Mouse (Mus musculus): ENCODE measurements around the gene Rngtt. TPM values are rescaled to one million over a fixed set of nuclear protein-coding genes. Genes with fewer than 3 reads are reported as not detected.
A peak's percentile ranks its signal among the peaks of the same experiment; 100 is the strongest.
"Not testable (repeated sequence)": the region's sequence is repeated elsewhere in the genome, so short reads cannot be mapped to it uniquely, and the experiment has no call there.

The Rngtt gene
- polyA plus RNA-seq, 1 experiment from 2014 or later: 29.9 TPM

GRCm38 (mm10) chr4:33289106-33289650 lies 20.9 kb upstream of the Rngtt start:
- Histone ChIP-seq H3K36me3 (no peaks in the 10 kb centered on the region), H3K9me3 (no peaks in the 10 kb centered on the region), H3K27me3 (no peaks in the 10 kb centered on the region), H3K4me1 (peaks cover 20% of the 10 kb centered on the region), H3K4me3 (peak overlapping the region; percentile 37), H3K4me2 (replicated peaks) (peak overlapping the region; percentile 59), H3K27ac (peak overlapping the region; percentile 70), H3K9ac (peak overlapping the region; percentile 53)
- WGBS: 77% methylated on average over 12 of the region's 12 CpGs
- no peak for ATAC-seq (ENCODE audit: low FRiP score, low read depth)

GRCm38 (mm10) chr4:33290002-33290401 lies 20.1 kb upstream of the Rngtt start, which contains the start of gene Pnrc1:
Gene Pnrc1, minus strand, starts transcription at chr4:33290163.
- ATAC-seq (ENCODE audit: low FRiP score, low read depth): peak; percentile 96

GRCm38 (mm10) chr4:33290878-33291277 lies 19.2 kb upstream of the Rngtt start:
- Histone ChIP-seq H3K4me3 (no peak overlapping the region), H3K4me2 (replicated peaks) (no peak overlapping the region), H3K4me1 (peaks cover 20% of the 10 kb centered on the region), H3K9ac (no peak overlapping the region), H3K27me3 (no peaks in the 10 kb centered on the region), H3K9me3 (no peaks in the 10 kb centered on the region), H3K36me3 (no peaks in the 10 kb centered on the region), H3K27ac (peak overlapping the region; percentile 67; the same call in 1 of the 2 replicates)
- ATAC-seq (ENCODE audit: low FRiP score, low read depth): no peak
- 61% methylated on average over 4 of the region's 4 CpGs for WGBS

More at GRCm38 (mm10) chr4:33290002-33290401, 20.1 kb upstream of the Rngtt start, which contains the start of gene Pnrc1:
- peak within 1 kb of the TSS; percentile 53 for H3K9ac ChIP-seq
- no peaks in the 10 kb centered on the region for H3K36me3 ChIP-seq
- H3K27me3 ChIP-seq: no peaks in the 10 kb centered on the region
- H3K9me3 ChIP-seq: no peaks in the 10 kb centered on the region
- WGBS: 32% methylated on average over 3 of the region's 3 CpGs
- peaks cover 20% of the 10 kb centered on the region for H3K4me1 ChIP-seq
- peak within 1 kb of the TSS; percentile 37 for H3K4me3 ChIP-seq
- peak within 1 kb of the TSS; percentile 59 for H3K4me2 ChIP-seq (replicated peaks)
- peak within 1 kb of the TSS; percentile 70 for H3K27ac ChIP-seq

- no peak overlapping the region for H3K27ac ChIP-seq
- H3K4me2 ChIP-seq (replicated peaks): peak overlapping the region; percentile 32; the same call in 1 of the 2 replicates
- no peaks in the 10 kb centered on the region for H3K36me3 ChIP-seq
- H3K9me3 ChIP-seq: no peaks in the 10 kb centered on the region
- peaks cover 20% of the 10 kb centered on the region for H3K4me1 ChIP-seq
- WGBS: 21% methylated on average over 16 of the region's 16 CpGs
- no peak for ATAC-seq (ENCODE audit: low FRiP score, low read depth)
- no peaks in the 10 kb centered on the region for H3K27me3 ChIP-seq
- H3K9ac ChIP-seq: no peak overlapping the region
- H3K4me3 ChIP-seq: no peak overlapping the region
Measured at GRCm38 (mm10) chr4:33292409-33293370, 17.4 kb upstream of the Rngtt start.

GRCm38 (mm10) chr4:33300891-33301665 lies 9.0 kb upstream of the Rngtt start:
- not testable (repeated sequence) for H3K4me3 ChIP-seq; H3K36me3 ChIP-seq; H3K4me1 ChIP-seq; H3K9me3 ChIP-seq; H3K9ac ChIP-seq; H3K27me3 ChIP-seq; H3K27ac ChIP-seq; H3K4me2 ChIP-seq (replicated peaks); ATAC-seq (ENCODE audit: low FRiP score, low read depth)
- WGBS: 77% methylated on average over 6 of the region's 6 CpGs

- no peak overlapping the region for H3K4me2 ChIP-seq (replicated peaks)
Measured at GRCm38 (mm10) chr4:33303057-33303456, 7.1 kb upstream of the Rngtt start.

GRCm38 (mm10) chr4:33307146-33307545 lies 3.0 kb upstream of the Rngtt start:
- 72% methylated on average over 4 of the region's 4 CpGs for WGBS
- no peaks in the 10 kb centered on the region for H3K36me3 ChIP-seq
- H3K4me1 ChIP-seq: peaks cover 12% of the 10 kb centered on the region; the same call in 1 of the 2 replicates
- H3K4me3 ChIP-seq: no peak overlapping the region
- no peaks in the 10 kb centered on the region for H3K27me3 ChIP-seq
- no peaks in the 10 kb centered on the region for H3K9me3 ChIP-seq
- no peak overlapping the region for H3K9ac ChIP-seq
- H3K27ac ChIP-seq: no peak overlapping the region
- no peak for ATAC-seq (ENCODE audit: low FRiP score, low read depth)
- no peak overlapping the region for H3K4me2 ChIP-seq (replicated peaks)

More at GRCm38 (mm10) chr4:33303057-33303456, 7.1 kb upstream of the Rngtt start:
- H3K9me3 ChIP-seq: no peaks in the 10 kb centered on the region
- 82% methylated on average over 1 of the region's 1 CpGs for WGBS
- H3K27me3 ChIP-seq: no peaks in the 10 kb centered on the region
- no peaks in the 10 kb centered on the region for H3K36me3 ChIP-seq
- H3K9ac ChIP-seq: no peak overlapping the region
- no peak for ATAC-seq (ENCODE audit: low FRiP score, low read depth)
- no peak overlapping the region for H3K4me3 ChIP-seq
- no peak overlapping the region for H3K27ac ChIP-seq
- no peaks in the 10 kb centered on the region for H3K4me1 ChIP-seq

- peak overlapping the region; percentile 82 for H3K4me3 ChIP-seq
- H3K4me1 ChIP-seq: peaks cover 12% of the 10 kb centered on the region; the same call in 1 of the 2 replicates
- peak overlapping the region; percentile 81 for H3K9ac ChIP-seq
- H3K27me3 ChIP-seq: no peaks in the 10 kb centered on the region
- H3K9me3 ChIP-seq: no peaks in the 10 kb centered on the region
- H3K4me2 ChIP-seq (replicated peaks): peak overlapping the region; percentile 82
- no peaks in the 10 kb centered on the region for H3K36me3 ChIP-seq
- no peak for ATAC-seq (ENCODE audit: low FRiP score, low read depth)
- H3K27ac ChIP-seq: 0 out of 2 replicates have a peak overlapping the region, but pooled peaks have one; percentile 55
- WGBS: 19% methylated on average over 12 of the region's 12 CpGs
Measured at GRCm38 (mm10) chr4:33310840-33311437, 828 bp downstream of the Rngtt start.

- H3K9ac ChIP-seq; H3K9me3 ChIP-seq; H3K4me3 ChIP-seq; H3K36me3 ChIP-seq; H3K4me2 ChIP-seq (replicated peaks); ATAC-seq (ENCODE audit: low FRiP score, low read depth); H3K27me3 ChIP-seq; H3K27ac ChIP-seq: not testable (repeated sequence)
- peaks cover 12% of the 10 kb centered on the region; the same call in 1 of the 2 replicates for H3K4me1 ChIP-seq
- WGBS: over 99% methylated on average over 7 of the region's 8 CpGs
Measured at GRCm38 (mm10) chr4:33314150-33314549, 4.0 kb downstream of the Rngtt start.

GRCm38 (mm10) chr4:33315840-33316239 lies 5.7 kb downstream of the Rngtt start:
- ATAC-seq (ENCODE audit: low FRiP score, low read depth): no peak
- H3K4me3 ChIP-seq: no peak overlapping the region

GRCm38 (mm10) chr4:33331147-33331546 lies 21.0 kb downstream of the Rngtt start:
- peaks cover 73% of the 10 kb centered on the region for H3K36me3 ChIP-seq
- no peak for ATAC-seq (ENCODE audit: low FRiP score, low read depth)
- WGBS: 95% methylated on average over 4 of the region's 4 CpGs

More at GRCm38 (mm10) chr4:33315840-33316239, 5.7 kb downstream of the Rngtt start:
- H3K27ac ChIP-seq: no peak overlapping the region
- peaks cover 6% of the 10 kb centered on the region for H3K36me3 ChIP-seq
- H3K4me1 ChIP-seq: peaks cover 11% of the 10 kb centered on the region; the same call in 1 of the 2 replicates
- no peaks in the 10 kb centered on the region for H3K27me3 ChIP-seq
- no peak overlapping the region for H3K9ac ChIP-seq
- H3K4me2 ChIP-seq (replicated peaks): no peak overlapping the region
- no peaks in the 10 kb centered on the region for H3K9me3 ChIP-seq
- WGBS: 89% methylated on average over 5 of the region's 5 CpGs

More at GRCm38 (mm10) chr4:33331147-33331546, 21.0 kb downstream of the Rngtt start:
- Histone ChIP-seq H3K4me3 (no peak overlapping the region), H3K4me2 (replicated peaks) (no peak overlapping the region), H3K4me1 (no peaks in the 10 kb centered on the region), H3K9ac (no peak overlapping the region), H3K9me3 (no peaks in the 10 kb centered on the region), H3K27me3 (no peaks in the 10 kb centered on the region), H3K27ac (no peak overlapping the region)

Measured in limb, embryonic 13.5 days (tissue).